ENCODE assay signal across 17 mouse cellular contexts in the genomic region with DNA sequence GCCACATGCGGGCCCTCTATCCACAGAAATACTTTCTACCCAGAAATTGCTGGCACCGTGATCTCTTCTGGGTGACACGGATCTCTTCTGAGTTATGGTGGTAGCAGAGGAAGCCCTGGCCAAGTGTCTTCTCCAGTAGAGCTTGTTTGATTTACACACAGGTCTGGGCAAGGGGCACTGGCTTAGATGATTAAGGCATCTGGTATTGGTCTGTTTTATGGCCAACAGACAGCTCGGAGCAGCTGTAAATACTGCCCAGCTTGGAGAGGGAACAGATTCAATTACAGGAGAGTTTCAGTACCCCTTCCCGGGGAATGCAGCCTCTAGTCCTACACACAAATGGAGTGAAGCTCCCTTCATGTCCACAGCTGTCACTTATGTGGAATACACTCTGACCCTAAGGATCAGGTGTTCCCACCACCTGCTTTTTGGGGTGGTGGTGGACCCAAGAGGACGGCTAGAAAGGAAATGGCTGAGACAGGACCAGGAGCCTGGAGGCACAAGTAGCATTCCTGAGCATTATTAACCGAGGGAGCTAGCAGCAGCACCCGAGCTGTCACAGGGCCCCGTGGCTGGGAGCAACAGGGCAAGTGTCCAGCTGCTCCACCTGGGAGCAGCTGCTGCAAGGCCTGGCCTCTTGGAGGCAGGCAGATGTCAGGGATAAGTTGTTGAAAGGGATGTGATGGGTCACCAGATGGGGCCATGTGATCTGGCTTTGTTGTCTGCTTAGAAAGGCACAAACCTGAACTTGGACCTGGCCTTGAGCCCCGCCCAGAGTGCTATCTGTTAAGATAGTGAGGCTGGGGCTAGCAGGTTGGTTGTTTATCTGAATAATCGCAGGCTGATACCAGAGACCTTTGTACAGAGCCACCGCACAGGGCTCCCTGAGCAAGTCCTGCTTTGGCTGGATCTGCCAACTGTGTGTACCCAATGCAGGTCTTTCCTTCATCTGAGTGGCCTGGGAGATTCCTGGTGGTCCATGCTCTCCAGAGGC. TPM values are rescaled to one million over a fixed set of nuclear protein-coding genes. Genes with fewer than 3 reads are reported as not detected.
DNase-seq lines count a peak whose midpoint lies in the region; ATAC-seq and TF ChIP-seq lines count a peak whose summit lies in the region.
"Had no signal": no experiment of that assay in that cellular context is flagged by ENCODE, and none has a peak within 500 bp of the region (broad histone marks: within the 10 kb centered on the region; RNA-seq: fewer than 3 reads in every experiment).

No protein-coding gene starts in this region.

- H3ac ChIP-seq in C2C12 (ENCODE audit: control insufficient read depth, insufficient read length, low read depth) = no peak overlapping the region

- TF ChIP-seq EP300 in ES-Bruce4 (IDR thresholded peaks at IDR 0.05; ENCODE audit: insufficient read depth, low read depth, low read length) = 0 out of 2 replicates have a peak, but pooled peaks have one; percentile 48
- no peak for TF ChIP-seq EP300 in liver, postnatal 0 days (IDR thresholded peaks at IDR 0.05; ENCODE audit: low read depth)

- H3K36me3 ChIP-seq in C2C12 (ENCODE audit: control insufficient read depth, insufficient read depth) (peaks cover 30% of the 10 kb centered on the region), ES-Bruce4 (ENCODE audit: control insufficient read depth, insufficient read depth, low read length, poor library complexity, severe bottlenecking) (no peaks in the 10 kb centered on the region; the same call in 1 of the 2 replicates)
- H3K36me3 ChIP-seq in limb, embryonic 11.5 days (ENCODE audit: control insufficient read depth, insufficient read depth, low read length) = peaks cover 7% of the 10 kb centered on the region; the same call in 1 of the 2 replicates
- H3K36me3 ChIP-seq in liver, postnatal 0 days (replicated peaks; ENCODE audit: insufficient read depth, low read length) = peaks cover 24% of the 10 kb centered on the region

- no peaks in the 10 kb centered on the region for H3K27me3 ChIP-seq in C2C12 (ENCODE audit: control insufficient read depth, insufficient read depth, insufficient read length)
- H3K27me3 ChIP-seq in ES-Bruce4 (ENCODE audit: control insufficient read depth, insufficient read depth, low read length, poor library complexity, severe bottlenecking) = no peaks in the 10 kb centered on the region
- H3K27me3 ChIP-seq in limb, embryonic 11.5 days (ENCODE audit: control insufficient read depth, insufficient read depth, low read length) = no peaks in the 10 kb centered on the region
- H3K27me3 ChIP-seq in liver, postnatal 0 days (ENCODE audit: insufficient read depth, low read length) = no peaks in the 10 kb centered on the region
- H3K27me3 ChIP-seq: CH12.LX; heart, embryonic 13.5 days; hindbrain, embryonic 12.5 days; midbrain, embryonic 12.5 days had no signal

- TF ChIP-seq CTCF in C2C12 (IDR thresholded peaks at IDR 0.05; ENCODE audit: control insufficient read depth, insufficient read depth, insufficient read length) (no peak), ES-Bruce4 (IDR thresholded peaks at IDR 0.05; ENCODE audit: low read depth, low read length) (no peak)
- TF ChIP-seq CTCF in liver, postnatal 0 days (IDR thresholded peaks at IDR 0.05; ENCODE audit: low read depth) = no peak

- DNase-seq in limb, embryonic 11.5 days (ENCODE audit: low spot score) = no peak
- no peak for DNase-seq in liver, postnatal 0 days
- no peak for DNase-seq in testis, postnatal 14 days (ENCODE audit: low spot score)
- DNase-seq in thymus, postnatal 0 days (ENCODE audit: low spot score) = no peak
- no peak for DNase-seq in right cerebral cortex, postnatal 4 days
- DNase-seq: adrenal gland, adult 2 months; cerebellum, adult 2 months; forebrain, postnatal 0 days; gastrocnemius, postnatal 36 days; kidney, postnatal 10 days; lung, postnatal 14 days had no signal

- TF ChIP-seq POLR2A in ES-Bruce4 (IDR thresholded peaks at IDR 0.05; ENCODE audit: insufficient read depth, low read length) = no peak

- H3K79me2 ChIP-seq in C2C12 (ENCODE audit: control insufficient read depth, insufficient read depth) = peaks cover 18% of the 10 kb centered on the region

- no peaks in the 10 kb centered on the region for H3K9me3 ChIP-seq in ES-Bruce4 (replicated peaks; ENCODE audit: control insufficient read depth, insufficient read depth, low read length, poor library complexity, severe bottlenecking)
- no peaks in the 10 kb centered on the region for H3K9me3 ChIP-seq in limb, embryonic 11.5 days (ENCODE audit: control insufficient read depth, low read length)
- H3K9me3 ChIP-seq in liver, postnatal 0 days (ENCODE audit: low read length) = no peaks in the 10 kb centered on the region
- H3K9me3 ChIP-seq: heart, embryonic 13.5 days; hindbrain, embryonic 12.5 days; midbrain, embryonic 12.5 days had no signal

- ATAC-seq in limb, embryonic 11.5 days (ENCODE audit: insufficient number of reproducible peaks, low FRiP score, low TSS enrichment, low read depth) = no peak
- ATAC-seq in liver, postnatal 0 days = 0 out of 2 replicates have a peak, but pooled peaks have one; percentile 11
- ATAC-seq: forebrain, postnatal 0 days had no signal

- H3K79me3 ChIP-seq in C2C12 (ENCODE audit: low read depth) = peaks cover 14% of the 10 kb centered on the region

- 42% methylated on average over 12 of the region's 12 CpGs for WGBS in limb, embryonic 11.5 days
- WGBS in liver, postnatal 0 days (ENCODE audit: insufficient replicate concordance) = 65% methylated on average over 12 of the region's 12 CpGs

- H3K4me1 ChIP-seq in ES-Bruce4 (ENCODE audit: control insufficient read depth, insufficient read depth, low read length) = no peaks in the 10 kb centered on the region
- H3K4me1 ChIP-seq in limb, embryonic 11.5 days (ENCODE audit: control insufficient read depth, insufficient read depth, low read length) = peaks cover 17% of the 10 kb centered on the region
- H3K4me1 ChIP-seq in liver, postnatal 0 days (ENCODE audit: insufficient read depth) = peaks cover 17% of the 10 kb centered on the region

- no peak overlapping the region for H3K4me2 ChIP-seq in limb, embryonic 11.5 days (ENCODE audit: low read depth, severe bottlenecking)
- no peak overlapping the region for H3K4me2 ChIP-seq in liver, postnatal 0 days (ENCODE audit: low read depth, low read length)
- H3K4me2 ChIP-seq: heart, embryonic 13.5 days; hindbrain, embryonic 12.5 days; midbrain, embryonic 12.5 days had no signal

- no peak overlapping the region for H3K27ac ChIP-seq in ES-Bruce4 (ENCODE audit: insufficient read depth, low read length)
- 0 out of 2 replicates have a peak overlapping the region, but pooled peaks have one; percentile 1 for H3K27ac ChIP-seq in limb, embryonic 11.5 days (replicated peaks; ENCODE audit: low read depth, low read length)
- H3K27ac ChIP-seq in liver, postnatal 0 days (ENCODE audit: low read depth) = no peak overlapping the region
- H3K27ac ChIP-seq: heart, embryonic 13.5 days; hindbrain, embryonic 12.5 days; midbrain, embryonic 12.5 days had no signal

- H3K4me3 ChIP-seq in C2C12 (ENCODE audit: insufficient read depth, poor library complexity, severe bottlenecking) (no peak overlapping the region), ES-Bruce4 (ENCODE audit: low read depth, low read length) (no peak overlapping the region)
- H3K4me3 ChIP-seq in limb, embryonic 11.5 days (ENCODE audit: low read depth, low read length) = no peak overlapping the region
- no peak overlapping the region for H3K4me3 ChIP-seq in liver, postnatal 0 days (ENCODE audit: low read depth, low read length)
- H3K4me3 ChIP-seq: heart, embryonic 13.5 days; hindbrain, embryonic 12.5 days; midbrain, embryonic 12.5 days had no signal

- no peak overlapping the region for H3K9ac ChIP-seq in ES-Bruce4 (ENCODE audit: low read depth, poor library complexity, severe bottlenecking)
- H3K9ac ChIP-seq in limb, embryonic 11.5 days (ENCODE audit: low read length) = no peak overlapping the region
- H3K9ac ChIP-seq in liver, postnatal 0 days (replicated peaks) = no peak overlapping the region; the same call in 1 of the 2 replicates
- H3K9ac ChIP-seq: forebrain, postnatal 0 days; heart, embryonic 13.5 days; hindbrain, embryonic 12.5 days; midbrain, embryonic 12.5 days had no signal

RNA-seq across cellular contexts. Expression of a gene that starts 2.0 kb away (rescaled TPM):
- polyA plus RNA-seq in C2C12 (2012; fragmentation: generic; extraction: Trizol) (0.13 TPM), ES-Bruce4 (2011; ENCODE audit: insufficient read depth, insufficient read length, low read depth, missing spikeins) (10.5 and 13.1 TPM in 2 replicates)
- polyA plus RNA-seq in limb, embryonic 11.5 days (2014; fragmentation: Nextera tagmentation; extraction: Ambion mirVana) = 0.92 and 1.5 TPM in 2 replicates
- polyA plus RNA-seq in liver, postnatal 0 days (2015; fragmentation: Nextera tagmentation; extraction: Ambion mirVana) = 3.0 and 3.2 TPM in 2 replicates
- polyA plus RNA-seq in thymus, postnatal 0 days (2015; fragmentation: Nextera tagmentation; extraction: Ambion mirVana) = 1.6 and 2.0 TPM in 2 replicates

RNA-seq across cellular contexts. Expression of a gene that starts 4.4 kb away (rescaled TPM):
- 0.14 TPM for polyA plus RNA-seq in C2C12 (2012; fragmentation: generic; extraction: Trizol)
- not detected in 2 replicates for polyA plus RNA-seq in ES-Bruce4 (2011; ENCODE audit: insufficient read depth, insufficient read length, low read depth, missing spikeins)
- polyA plus RNA-seq in limb, embryonic 11.5 days (2014; fragmentation: Nextera tagmentation; extraction: Ambion mirVana) = not detected in 2 replicates
- not detected in 2 replicates for polyA plus RNA-seq in liver, postnatal 0 days (2015; fragmentation: Nextera tagmentation; extraction: Ambion mirVana)
- not detected in 2 replicates for polyA plus RNA-seq in thymus, postnatal 0 days (2015; fragmentation: Nextera tagmentation; extraction: Ambion mirVana)
- polyA plus RNA-seq: adrenal gland, adult 2 months; cerebellum, adult 2 months; forebrain, postnatal 0 days; heart, embryonic 13.5 days; hindbrain, embryonic 12.5 days; midbrain, embryonic 12.5 days had no signal

RNA-seq across cellular contexts. Expression of a gene that starts 4.9 kb away (rescaled TPM):
- polyA plus RNA-seq in C2C12 (2012; fragmentation: generic; extraction: Trizol) = 68.8 TPM
- polyA plus RNA-seq in ES-Bruce4 (2011; ENCODE audit: insufficient read depth, insufficient read length, low read depth, missing spikeins) = 29.0 and 30.3 TPM in 2 replicates
- 75.0 and 82.9 TPM in 2 replicates for polyA plus RNA-seq in limb, embryonic 11.5 days (2014; fragmentation: Nextera tagmentation; extraction: Ambion mirVana)
- 28.8 and 29.1 TPM in 2 replicates for polyA plus RNA-seq in liver, postnatal 0 days (2015; fragmentation: Nextera tagmentation; extraction: Ambion mirVana)
- 91.9 and 93.8 TPM in 2 replicates for polyA plus RNA-seq in thymus, postnatal 0 days (2015; fragmentation: Nextera tagmentation; extraction: Ambion mirVana)

RNA-seq across cellular contexts. Expression of a gene that starts 30.4 kb away (rescaled TPM):
- polyA plus RNA-seq in C2C12 (2012; fragmentation: generic; extraction: Trizol) (11.9 TPM), ES-Bruce4 (2011; ENCODE audit: insufficient read depth, insufficient read length, low read depth, missing spikeins) (15.6 and 16.3 TPM in 2 replicates)
- 4.6 and 5.1 TPM in 2 replicates for polyA plus RNA-seq in limb, embryonic 11.5 days (2014; fragmentation: Nextera tagmentation; extraction: Ambion mirVana)
- polyA plus RNA-seq in liver, postnatal 0 days (2015; fragmentation: Nextera tagmentation; extraction: Ambion mirVana) = 15.7 and 19.1 TPM in 2 replicates
- 39.4 and 40.8 TPM in 2 replicates for polyA plus RNA-seq in thymus, postnatal 0 days (2015; fragmentation: Nextera tagmentation; extraction: Ambion mirVana)

RNA-seq across cellular contexts. Expression of a gene that starts 46.3 kb away (rescaled TPM):
- polyA plus RNA-seq in C2C12 (2012; fragmentation: generic; extraction: Trizol) (43.1 TPM), ES-Bruce4 (2011; ENCODE audit: insufficient read depth, insufficient read length, low read depth, missing spikeins) (54.6 and 59.1 TPM in 2 replicates)
- 33.7 and 40.5 TPM in 2 replicates for polyA plus RNA-seq in limb, embryonic 11.5 days (2014; fragmentation: Nextera tagmentation; extraction: Ambion mirVana)
- polyA plus RNA-seq in liver, postnatal 0 days (2015; fragmentation: Nextera tagmentation; extraction: Ambion mirVana) = 5.6 and 6.4 TPM in 2 replicates
- 26.8 and 28.9 TPM in 2 replicates for polyA plus RNA-seq in thymus, postnatal 0 days (2015; fragmentation: Nextera tagmentation; extraction: Ambion mirVana)
